ENCODE assay signal across 17 mouse cellular contexts in the genomic region with DNA sequence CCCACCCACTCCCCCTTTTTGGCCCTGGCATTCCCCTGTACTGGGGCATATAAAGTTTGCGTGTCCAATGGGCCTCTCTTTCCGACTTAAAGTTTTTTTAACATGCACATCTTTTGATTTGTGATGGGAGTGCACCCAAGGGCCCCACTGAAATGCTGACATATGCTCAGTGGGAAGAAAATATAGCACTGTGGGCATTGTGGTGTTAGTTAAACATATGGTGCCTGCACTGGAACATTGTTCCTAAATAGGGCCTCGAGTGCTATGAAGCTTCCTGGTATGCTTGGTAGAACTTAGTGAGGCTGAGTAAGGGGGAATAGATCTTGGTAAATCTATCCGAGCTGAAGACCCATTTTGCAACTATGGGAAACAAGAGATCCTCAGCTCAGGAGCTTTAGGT.
A peak's percentile ranks its signal among the peaks of the same experiment; 100 is the strongest.
DNase-seq lines count a peak whose midpoint lies in the region; ATAC-seq lines count a peak whose summit lies in the region.
"Had no signal": no experiment of that assay in that cellular context is flagged by ENCODE, and none has a peak within 500 bp of the region (broad histone marks: within the 10 kb centered on the region; RNA-seq: fewer than 3 reads in every experiment).

No protein-coding gene starts in this region.

- intact Hi-C loops in left cerebral cortex, postnatal 10 days (cut with DNase I), result no loop called here
- intact Hi-C loops in left cerebral cortex, postnatal 25 days (cut with DNase I), result loop anchor here (10.0 kb wide), 4 partner anchors 164 to 856 kb away; no protein-coding TSS in a partner anchor

- DNase-seq in left cerebral cortex, adult 18-20 months (ENCODE audit: low spot score in 2 of 2), result peak; percentile 19 to 60
- no peak for DNase-seq in left cerebral cortex, postnatal 10 days (ENCODE audit: extremely low spot score in 1 of 2, low spot score in 2 of 2)
- DNase-seq in right cerebral cortex, adult 2 months (ENCODE audit: low spot score in 2 of 2), result peak; percentile 24 to 28
- no peak for DNase-seq in right cerebral cortex, postnatal 4 days
- DNase-seq in left cerebral cortex, postnatal 25 days (ENCODE audit: low spot score in 2 of 2), result peak; percentile 15 to 87
- DNase-seq in cerebellum, adult 9-11 months, result no peak
- DNase-seq: adrenal gland, adult 8-10 months; adrenal gland, postnatal 36 days; cerebellum, adult 11 months; cerebellum, adult 8-10 months; cerebellum, postnatal 25 days; forebrain, postnatal 0 days; gastrocnemius, adult 2 months; gastrocnemius, postnatal 25 days; heart, postnatal 36 days had no signal

- ATAC-seq in activated CD4-positive, CD25-positive, alpha-beta regulatory T cell, adult 4 months, result no peak
- ATAC-seq: forebrain, embryonic 13.5 days; forebrain, postnatal 0 days had no signal

Comparison
In these comparisons a context has a peak if more than half of its experiments do, and no peak if none do; other contexts are left out.
1. DNase-seq: peak in left cerebral cortex, adult 18-20 months (2 of 2), right cerebral cortex, adult 2 months (2 of 2) and left cerebral cortex, postnatal 25 days (2 of 2); none in left cerebral cortex, postnatal 10 days (0 of 2), right cerebral cortex, postnatal 4 days (single experiment) and cerebellum, adult 9-11 months (single experiment).